ENCODE assay signal across 14 mouse cellular contexts in genomic region chr9:59706850-59707825, GRCm38 (mm10). TPM values are rescaled to one million over a fixed set of nuclear protein-coding genes. Genes with fewer than 3 reads are reported as not detected.
DNase-seq lines count a peak whose midpoint lies in the region; ATAC-seq and TF ChIP-seq lines count a peak whose summit lies in the region.
"Had no signal": no experiment of that assay in that cellular context is flagged by ENCODE, and none has a peak within 500 bp of the region (broad histone marks: within the 10 kb centered on the region; RNA-seq: fewer than 3 reads in every experiment).

No protein-coding gene starts in this region.

- 0 out of 2 replicates have a peak, but pooled peaks have one; percentile 39 for ATAC-seq in intestine, embryonic 15.5 days

- no peaks in the 10 kb centered on the region for H3K27me3 ChIP-seq in intestine, embryonic 15.5 days (replicated peaks)
- H3K27me3 ChIP-seq: forebrain, embryonic 12.5 days had no signal

- no peak overlapping the region for H3K9ac ChIP-seq in intestine, embryonic 15.5 days
- H3K9ac ChIP-seq: forebrain, embryonic 12.5 days had no signal

- no peak overlapping the region for H3K4me2 ChIP-seq in intestine, embryonic 15.5 days (replicated peaks)
- H3K4me2 ChIP-seq: forebrain, embryonic 12.5 days had no signal

- intact Hi-C loops in left cerebral cortex, adult 2 months (cut with DNase I): no loop called here

- H3K27ac ChIP-seq in intestine, embryonic 15.5 days: no peak overlapping the region
- no peak overlapping the region for H3K27ac ChIP-seq in left cerebral cortex, adult 2 months
- H3K27ac ChIP-seq: forebrain, embryonic 12.5 days had no signal

- 48% methylated on average over 10 of the region's 10 CpGs for WGBS in intestine, embryonic 15.5 days

- H3K36me3 ChIP-seq in intestine, embryonic 15.5 days: no peaks in the 10 kb centered on the region
- H3K36me3 ChIP-seq: forebrain, embryonic 12.5 days had no signal

- H3K9me3 ChIP-seq in intestine, embryonic 15.5 days: no peaks in the 10 kb centered on the region
- H3K9me3 ChIP-seq: forebrain, embryonic 12.5 days had no signal

- no peak for TF ChIP-seq CTCF in left cerebral cortex, adult 2 months (IDR thresholded peaks at IDR 0.05)

- H3K4me3 ChIP-seq in intestine, embryonic 15.5 days (replicated peaks): no peak overlapping the region
- no peak overlapping the region for H3K4me3 ChIP-seq in left cerebral cortex, adult 2 months
- H3K4me3 ChIP-seq: forebrain, embryonic 12.5 days had no signal

- 0 out of 2 replicates have a peak, but pooled peaks cover 7% of the 10 kb centered on the region for H3K4me1 ChIP-seq in intestine, embryonic 15.5 days (replicated peaks)
- H3K4me1 ChIP-seq: forebrain, embryonic 12.5 days had no signal

- peak; percentile 84 to 89 for DNase-seq in lung, adult 18-20 months
- DNase-seq in lung, postnatal 14 days: no peak
- DNase-seq in lung, postnatal 4 days: peak; percentile 57 to 84
- peak; percentile 80 for DNase-seq in yolk sac, embryonic 10.5 days (ENCODE audit: low spot score)
- DNase-seq in left cerebral cortex, adult 2 months (ENCODE audit: extremely low spot score in 1 of 2, low spot score in 2 of 2): no peak
- DNase-seq in c-Kit-positive CD71-positive TER-119-positive erythroid progenitor cells, embryonic 14.5 days (ENCODE audit: low spot score): no peak
- DNase-seq in heart, postnatal 4 days: no peak
- DNase-seq: adrenal gland, postnatal 10 days; cerebellum, adult 2 months; gastrocnemius, postnatal 14 days; heart, postnatal 10 days; left cerebral cortex, postnatal 4 days had no signal

RNA-seq across cellular contexts. Expression of gene Gramd2, which starts 27.2 kb away (rescaled TPM):
- polyA plus RNA-seq in intestine, embryonic 15.5 days (2015; fragmentation: Nextera tagmentation; extraction: Ambion mirVana): 1.0 and 1.6 TPM in 2 replicates
- total RNA-seq in left cerebral cortex, adult 2 months (2021): 10 to 100 TPM in 1 of 2 experiments, 1 to 10 TPM in 1; 8.6 to 10.7 TPM
- under 1 TPM in 1 of 2 experiments, not detected in 1; 0.11 TPM for total RNA-seq in heart, postnatal 4 days (2021)

RNA-seq across cellular contexts. Expression of gene Senp8, which starts 43.4 kb away (rescaled TPM):
- polyA plus RNA-seq in intestine, embryonic 15.5 days (2015; fragmentation: Nextera tagmentation; extraction: Ambion mirVana): 11.2 and 12.0 TPM in 2 replicates
- 1 to 10 TPM; 8.4 to 8.5 TPM for total RNA-seq in left cerebral cortex, adult 2 months (2021)
- 1 to 10 TPM; 4.3 to 4.4 TPM for total RNA-seq in heart, postnatal 4 days (2021)

RNA-seq across cellular contexts. Expression of gene Myo9a, which starts 43.6 kb away (rescaled TPM):
- 9.5 and 14.0 TPM in 2 replicates for polyA plus RNA-seq in intestine, embryonic 15.5 days (2015; fragmentation: Nextera tagmentation; extraction: Ambion mirVana)
- total RNA-seq in left cerebral cortex, adult 2 months (2021): 10 to 100 TPM; 82.8 to 86.2 TPM
- total RNA-seq in heart, postnatal 4 days (2021): 10 to 100 TPM; 21.5 to 23.4 TPM

RNA-seq across cellular contexts. Expression of gene Pkm, which starts 51.0 kb away (rescaled TPM):
- 1,208 and 1,228 TPM in 2 replicates for polyA plus RNA-seq in intestine, embryonic 15.5 days (2015; fragmentation: Nextera tagmentation; extraction: Ambion mirVana)
- total RNA-seq in left cerebral cortex, adult 2 months (2021): 1,000 to 10,000 TPM; 1,277 to 1,324 TPM
- 1,000 to 10,000 TPM; 1,087 to 1,151 TPM for total RNA-seq in heart, postnatal 4 days (2021)

Comparison
In these comparisons a context has a peak if more than half of its experiments do, and no peak if none do; other contexts are left out.
1. DNase-seq: peak in lung, adult 18-20 months (2 of 2), lung, postnatal 4 days (2 of 2) and yolk sac, embryonic 10.5 days (single experiment); none in lung, postnatal 14 days (single experiment), left cerebral cortex, adult 2 months (0 of 2), c-Kit-positive CD71-positive TER-119-positive erythroid progenitor cells, embryonic 14.5 days (single experiment) and heart, postnatal 4 days (single experiment).
2. RNA of gene Gramd2, which starts 27.2 kb away (total RNA-seq): 8.6 to 10.7 TPM in left cerebral cortex, adult 2 months; 0.11 TPM in heart, postnatal 4 days; every median in the first group is over 4 times any median in the second.